Mouse (Mus musculus) ovary, adult 18-20 months (tissue): Measurements from ENCODE around the gene Tbccd1.
"Not testable (repeated sequence)": the region's sequence is repeated elsewhere in the genome, so short reads cannot be mapped to it uniquely, and the experiment has no call there.

Experiments
- DNase-seq: peaks from one replicate; pipeline ENCODE4 v3.0.0; 2022; ENCODE audit warnings: low spot score, mixed read lengths

Gene Tbccd1

GRCm38 (mm10) chr16:22779228-22779835 is 78.1 kb downstream of the Tbccd1 start:
- DNase-seq = no peak

- not testable (repeated sequence) for DNase-seq
Measured at GRCm38 (mm10) chr16:22778296-22778695, 79.2 kb downstream of the Tbccd1 start.

GRCm38 (mm10) chr16:22775471-22775985 is 81.9 kb downstream of the Tbccd1 start:
- no peak for DNase-seq

GRCm38 (mm10) chr16:22768661-22769060 is 88.8 kb downstream of the Tbccd1 start:
- DNase-seq = no peak

GRCm38 (mm10) chr16:22767405-22767804 is 90.1 kb downstream of the Tbccd1 start:
- no peak for DNase-seq

- no peak for DNase-seq
Measured at GRCm38 (mm10) chr16:22766738-22767211, 90.7 kb downstream of the Tbccd1 start.

GRCm38 (mm10) chr16:22765531-22765930 is 91.9 kb downstream of the Tbccd1 start:
- no peak for DNase-seq
